Mouse (Mus musculus) stomach, postnatal 0 days (tissue): ENCODE data around the gene Agxt.

Experiments used
- CTCF ChIP-seq: IDR thresholded peaks from 2 replicates; pipeline ENCODE4 v1.5.1; 2016; ENCODE audit warnings: antibody characterized with exemption, low read depth, mild to moderate bottlenecking, moderate library complexity
- EP300 ChIP-seq: optimal IDR thresholded peaks from 2 replicates; pipeline ENCODE3; 2016; ENCODE audit warnings: antibody characterized with exemption

- TF ChIP-seq CTCF (no peak), EP300 (no peak)
These were observed 19.6 kb upstream of the Agxt start for GRCm38 (mm10) chr1:93115471-93115870.
